ENCODE assay signal across 12 mouse cellular contexts in genomic region chr12:33411580-33412151, GRCm38 (mm10). TPM values are rescaled to one million over a fixed set of nuclear protein-coding genes. Genes with fewer than 3 reads are reported as not detected.
DNase-seq lines count a peak whose midpoint lies in the region; ATAC-seq and TF ChIP-seq lines count a peak whose summit lies in the region.
"Had no signal": no experiment of that assay in that cellular context is flagged by ENCODE, and none has a peak within 500 bp of the region (broad histone marks: within the 10 kb centered on the region; RNA-seq: fewer than 3 reads in every experiment).

No protein-coding gene starts in this region.

- no peaks in the 10 kb centered on the region for H3K4me1 ChIP-seq in intestine, postnatal 0 days (replicated peaks; ENCODE audit: control insufficient read depth, insufficient read depth, low read length)
- no peaks in the 10 kb centered on the region for H3K4me1 ChIP-seq in intestine, embryonic 15.5 days (replicated peaks)
- H3K4me1 ChIP-seq in E14TG2a.4 (replicated peaks; ENCODE audit: low read depth, low read length), result no peaks in the 10 kb centered on the region
- H3K4me1 ChIP-seq in kidney, adult 2 months (ENCODE audit: control insufficient read depth, insufficient read depth, low read length), result no peaks in the 10 kb centered on the region
- H3K4me1 ChIP-seq: limb, embryonic 13.5 days; neural tube, embryonic 15.5 days had no signal

- TF ChIP-seq POLR2A in kidney, adult 2 months (IDR thresholded peaks at IDR 0.05; ENCODE audit: low read depth, low read length), result no peak

- no peak for ATAC-seq in intestine, postnatal 0 days
- no peak for ATAC-seq in intestine, embryonic 15.5 days
- peak; percentile 24; the same call in 1 of the 2 replicates for ATAC-seq in megakaryocyte, adult 5-6 weeks (ENCODE audit: poor library complexity, severe bottlenecking)

- WGBS in intestine, postnatal 0 days, result 45% methylated on average over 6 of the region's 6 CpGs
- WGBS in intestine, embryonic 15.5 days, result 49% methylated on average over 6 of the region's 6 CpGs
- WGBS in kidney, adult 2 months, result 52% methylated on average over 6 of the region's 6 CpGs

- no peaks in the 10 kb centered on the region for H3K9me3 ChIP-seq in intestine, postnatal 0 days (ENCODE audit: control insufficient read depth)
- H3K9me3 ChIP-seq in intestine, embryonic 15.5 days, result no peaks in the 10 kb centered on the region
- H3K9me3 ChIP-seq in E14TG2a.4 (ENCODE audit: low read length), result no peaks in the 10 kb centered on the region
- H3K9me3 ChIP-seq: limb, embryonic 13.5 days; neural tube, embryonic 15.5 days had no signal

- H3K36me3 ChIP-seq in intestine, postnatal 0 days (ENCODE audit: control insufficient read depth, insufficient read depth), result no peaks in the 10 kb centered on the region
- no peaks in the 10 kb centered on the region for H3K36me3 ChIP-seq in intestine, embryonic 15.5 days
- H3K36me3 ChIP-seq in E14TG2a.4 (ENCODE audit: insufficient read depth, low read length), result no peaks in the 10 kb centered on the region
- no peaks in the 10 kb centered on the region for H3K36me3 ChIP-seq in kidney, adult 2 months (ENCODE audit: control insufficient read depth, insufficient read depth, low read length)
- H3K36me3 ChIP-seq: limb, embryonic 13.5 days; neural tube, embryonic 15.5 days had no signal

- H3K4me2 ChIP-seq in intestine, postnatal 0 days (replicated peaks; ENCODE audit: low read depth), result no peak overlapping the region
- H3K4me2 ChIP-seq in intestine, embryonic 15.5 days (replicated peaks), result no peak overlapping the region
- H3K4me2 ChIP-seq: limb, embryonic 13.5 days; neural tube, embryonic 15.5 days had no signal

- H3K27me3 ChIP-seq in intestine, postnatal 0 days (replicated peaks; ENCODE audit: control insufficient read depth, insufficient read depth, low read length), result no peaks in the 10 kb centered on the region
- H3K27me3 ChIP-seq in intestine, embryonic 15.5 days (replicated peaks), result no peaks in the 10 kb centered on the region
- H3K27me3 ChIP-seq in E14TG2a.4 (ENCODE audit: insufficient read depth, low read length), result no peaks in the 10 kb centered on the region
- H3K27me3 ChIP-seq in kidney, adult 2 months (replicated peaks; ENCODE audit: control insufficient read depth, insufficient read depth, low read length), result no peaks in the 10 kb centered on the region
- H3K27me3 ChIP-seq: limb, embryonic 13.5 days; neural tube, embryonic 15.5 days had no signal

- no peak overlapping the region for H3K9ac ChIP-seq in intestine, postnatal 0 days (ENCODE audit: low read depth, low read length)
- H3K9ac ChIP-seq in intestine, embryonic 15.5 days, result no peak overlapping the region
- H3K9ac ChIP-seq: limb, embryonic 13.5 days; neural tube, embryonic 15.5 days had no signal

- TF ChIP-seq CTCF in intestine, postnatal 0 days (IDR thresholded peaks at IDR 0.05; ENCODE audit: low read depth), result peak; percentile 57
- peak; percentile 36 for TF ChIP-seq CTCF in E14TG2a.4 (conservative IDR thresholded peaks at IDR 0.05; ENCODE audit: low read length)
- no peak for TF ChIP-seq CTCF in kidney, adult 2 months (conservative IDR thresholded peaks at IDR 0.05; ENCODE audit: insufficient read depth, insufficient read length, low read depth, low read length)

- H3K27ac ChIP-seq in intestine, postnatal 0 days (ENCODE audit: low read depth, low read length), result no peak overlapping the region
- H3K27ac ChIP-seq in intestine, embryonic 15.5 days, result no peak overlapping the region
- H3K27ac ChIP-seq in kidney, adult 2 months (ENCODE audit: insufficient read depth, low read depth, low read length), result no peak overlapping the region
- H3K27ac ChIP-seq: limb, embryonic 13.5 days; neural tube, embryonic 15.5 days had no signal

- DNase-seq in A20 (ENCODE audit: low read depth, low spot score), result peak; percentile 27
- DNase-seq in kidney, adult 2 months, result no peak
- no peak for DNase-seq in spleen, postnatal 10 days (ENCODE audit: low spot score in 2 of 2)
- DNase-seq: cerebellum, postnatal 25 days; thymus, adult 2 months had no signal

- no peak overlapping the region for H3K4me3 ChIP-seq in intestine, postnatal 0 days (ENCODE audit: low read depth, low read length)
- no peak overlapping the region for H3K4me3 ChIP-seq in intestine, embryonic 15.5 days (replicated peaks)
- no peak overlapping the region for H3K4me3 ChIP-seq in E14TG2a.4 (replicated peaks; ENCODE audit: low read length)
- H3K4me3 ChIP-seq in kidney, adult 2 months (ENCODE audit: insufficient read depth, low read depth, low read length), result no peak overlapping the region
- H3K4me3 ChIP-seq: limb, embryonic 13.5 days; neural tube, embryonic 15.5 days had no signal

RNA-seq across cellular contexts. Expression of gene Efcab10, which starts 17.0 kb away (rescaled TPM):
- polyA plus RNA-seq in intestine, postnatal 0 days (2015; fragmentation: Nextera tagmentation; extraction: Ambion mirVana), result 0.18 TPM in 1 of 2 replicates, not detected in the other
- polyA plus RNA-seq in intestine, embryonic 15.5 days (2015; fragmentation: Nextera tagmentation; extraction: Ambion mirVana), result 0.30 TPM in 1 of 2 replicates, not detected in the other
- total RNA-seq in megakaryocyte, adult 5-6 weeks (2015), result not detected in 2 replicates
- total RNA-seq in megakaryocyte, adult 5-6 weeks (2017), result not detected in 2 replicates
- 0.17 TPM in 1 of 2 replicates, not detected in the other for polyA plus RNA-seq in kidney, adult 2 months (2012; rRNA removed)
- total RNA-seq: heart, adult 8-10 months had no signal
- polyA plus RNA-seq: thymus, adult 2 months had no signal

RNA-seq across cellular contexts. Expression of gene Twistnb, which starts 17.8 kb away (rescaled TPM):
- polyA plus RNA-seq in intestine, postnatal 0 days (2015; fragmentation: Nextera tagmentation; extraction: Ambion mirVana), result 48.2 and 51.4 TPM in 2 replicates
- polyA plus RNA-seq in intestine, embryonic 15.5 days (2015; fragmentation: Nextera tagmentation; extraction: Ambion mirVana), result 49.9 and 51.1 TPM in 2 replicates
- 22.9 and 23.2 TPM in 2 replicates for total RNA-seq in megakaryocyte, adult 5-6 weeks (2015)
- total RNA-seq in megakaryocyte, adult 5-6 weeks (2017), result 30.4 and 31.6 TPM in 2 replicates
- polyA plus RNA-seq in kidney, adult 2 months (2012; rRNA removed), result 12.7 and 19.9 TPM in 2 replicates
